Mouse (Mus musculus) embryonic facial prominence, embryonic 10.5 days (tissue): ENCODE measurements around the gene Prps1l1. TPM values are rescaled to one million over a fixed set of nuclear protein-coding genes. Genes with fewer than 3 reads are reported as not detected.

ENCODE experiments used
- DNase-seq: peaks from one replicate; pipeline ENCODE4 v3.0.0-alpha.2; 2017; ENCODE audit warnings: low spot score
- H3K27ac ChIP-seq: fragments of 300-500 bp; sonication (generic); replicated peaks from 2 replicates; pipeline ENCODE4 v1.5.1; 2016; ENCODE audit warnings: mild to moderate bottlenecking
- H3K27me3 ChIP-seq: fragments of 300-500 bp; sonication (generic); replicated peaks from 2 replicates; pipeline ENCODE4 v1.6.1; 2016; ENCODE audit warnings: low read depth, mild to moderate bottlenecking; ENCODE audit not compliant: poor library complexity, severe bottlenecking
- H3K36me3 ChIP-seq: fragments of 300-500 bp; sonication (generic); replicated peaks from 2 replicates; pipeline ENCODE4 v1.6.1; 2016; ENCODE audit warnings: mild to moderate bottlenecking, moderate library complexity
- H3K4me1 ChIP-seq: fragments of 300-500 bp; sonication (generic); 2 replicates; pipeline ENCODE4 v1.6.1; 2016
- H3K4me3 ChIP-seq: fragments of 300-500 bp; sonication (generic); 2 replicates; pipeline ENCODE4 v1.5.1; 2016; ENCODE audit warnings: mild to moderate bottlenecking, moderate library complexity
- H3K9me3 ChIP-seq: fragments of 300-500 bp; sonication (generic); 2 replicates; pipeline ENCODE4 v1.6.1; 2016; ENCODE audit warnings: mild to moderate bottlenecking
- WGBS: fragments of 180-500 bp; shearing (Covaris S2); methylation state at CpG from one replicate; pipeline ENCODE4 v1.1.7; 2016; 5-methylcytosine and 5-hydroxymethylcytosine counted together
- polyA plus RNA-seq: library from polyadenylated mRNA; unstranded; fragments of >200 nt; fragmentation: Nextera tagmentation; extraction: Ambion mirVana; gene quantifications from 2 replicates; pipeline ENCODE4 v1.2.1, GENCODE M21; 2016

Prps1l1 gene
- polyA plus RNA-seq, 1 experiment from 2014 or later: 0.11 TPM

DNA sequence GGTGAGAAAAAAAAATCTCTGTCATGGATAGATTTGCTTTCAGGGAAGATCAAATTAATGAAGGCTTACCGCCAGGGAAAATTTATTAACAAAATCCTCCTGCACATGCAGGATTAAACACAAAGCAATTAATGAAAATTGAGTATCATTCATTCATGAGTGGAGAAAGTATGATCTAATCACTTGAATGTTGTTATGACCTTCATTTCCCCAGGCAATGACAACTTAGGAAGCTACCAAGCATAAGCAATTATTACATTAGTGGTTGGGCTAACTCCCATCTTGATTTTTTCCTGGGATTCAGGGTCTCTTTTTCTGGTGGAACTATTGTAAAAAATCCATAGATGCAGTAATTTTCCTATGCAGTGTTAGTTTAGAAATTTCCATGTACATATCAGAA lies 23.3 kb downstream of the Prps1l1 start:
- 88% methylated on average over 1 of the region's 1 CpGs for WGBS
- no peak overlapping the region for H3K4me3 ChIP-seq
- H3K36me3 ChIP-seq: no peaks in the 10 kb centered on the region
- H3K9me3 ChIP-seq: no peaks in the 10 kb centered on the region
- no peak overlapping the region for H3K27ac ChIP-seq
- no peaks in the 10 kb centered on the region for H3K27me3 ChIP-seq
- H3K4me1 ChIP-seq: peaks cover 12% of the 10 kb centered on the region
- DNase-seq: no peak

GRCm38 (mm10) chr12:35008340-35009137 lies 24.0 kb downstream of the Prps1l1 start:
- Histone ChIP-seq H3K27me3 (no peaks in the 10 kb centered on the region), H3K36me3 (no peaks in the 10 kb centered on the region), H3K27ac (no peak overlapping the region), H3K9me3 (no peaks in the 10 kb centered on the region), H3K4me1 (peaks cover 12% of the 10 kb centered on the region), H3K4me3 (no peak overlapping the region)
- 71% methylated on average over 11 of the region's 11 CpGs for WGBS
- DNase-seq: peak; percentile 15

- H3K27ac ChIP-seq: no peak overlapping the region
- no peak for DNase-seq
- H3K36me3 ChIP-seq: no peaks in the 10 kb centered on the region
- 70% methylated on average over 1 of the region's 1 CpGs for WGBS
- H3K4me1 ChIP-seq: peaks cover 12% of the 10 kb centered on the region
- H3K4me3 ChIP-seq: no peak overlapping the region
- no peaks in the 10 kb centered on the region for H3K27me3 ChIP-seq
- H3K9me3 ChIP-seq: no peaks in the 10 kb centered on the region
Measured at GRCm38 (mm10) chr12:35011462-35011861, 26.9 kb downstream of the Prps1l1 start.

GRCm38 (mm10) chr12:35013950-35014349 lies 29.4 kb downstream of the Prps1l1 start:
- H3K36me3 ChIP-seq: no peaks in the 10 kb centered on the region
- no peaks in the 10 kb centered on the region for H3K9me3 ChIP-seq
- 64% methylated on average over 2 of the region's 2 CpGs for WGBS
- H3K4me3 ChIP-seq: no peak overlapping the region
- H3K27me3 ChIP-seq: no peaks in the 10 kb centered on the region
- H3K4me1 ChIP-seq: peaks cover 4% of the 10 kb centered on the region
- H3K27ac ChIP-seq: no peak overlapping the region
- no peak for DNase-seq

DNA sequence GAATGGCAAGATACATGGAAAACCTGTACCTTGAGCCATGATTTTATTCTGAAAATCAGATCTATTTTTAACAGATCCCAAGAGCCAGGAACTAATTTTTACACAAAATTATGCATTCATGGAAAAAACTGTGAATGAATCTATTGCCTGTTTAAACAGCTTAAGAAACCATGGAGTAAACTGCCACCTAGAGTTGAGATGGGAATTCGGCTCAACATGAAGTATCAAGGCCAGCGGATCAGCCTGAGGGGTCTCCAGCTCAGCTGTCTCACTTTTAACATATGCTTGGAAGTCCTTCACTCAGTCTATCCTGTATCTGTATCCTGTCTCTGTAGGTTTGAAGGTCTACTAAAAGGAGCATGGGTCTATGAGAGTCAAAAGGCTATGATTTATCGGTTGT lies 31.5 kb downstream of the Prps1l1 start:
- Histone ChIP-seq H3K27me3 (no peaks in the 10 kb centered on the region), H3K4me1 (peaks cover 4% of the 10 kb centered on the region), H3K9me3 (no peaks in the 10 kb centered on the region), H3K36me3 (no peaks in the 10 kb centered on the region), H3K27ac (no peak overlapping the region), H3K4me3 (no peak overlapping the region)
- peak; percentile 14 for DNase-seq
- 65% methylated on average over 3 of the region's 3 CpGs for WGBS

GRCm38 (mm10) chr12:35016481-35017250 lies 32.1 kb downstream of the Prps1l1 start:
- 88% methylated on average over 9 of the region's 9 CpGs for WGBS
- no peaks in the 10 kb centered on the region for H3K27me3 ChIP-seq
- H3K36me3 ChIP-seq: no peaks in the 10 kb centered on the region
- no peak overlapping the region for H3K27ac ChIP-seq
- H3K4me3 ChIP-seq: no peak overlapping the region
- no peaks in the 10 kb centered on the region for H3K9me3 ChIP-seq
- H3K4me1 ChIP-seq: peaks cover 2% of the 10 kb centered on the region
- no peak for DNase-seq

DNA sequence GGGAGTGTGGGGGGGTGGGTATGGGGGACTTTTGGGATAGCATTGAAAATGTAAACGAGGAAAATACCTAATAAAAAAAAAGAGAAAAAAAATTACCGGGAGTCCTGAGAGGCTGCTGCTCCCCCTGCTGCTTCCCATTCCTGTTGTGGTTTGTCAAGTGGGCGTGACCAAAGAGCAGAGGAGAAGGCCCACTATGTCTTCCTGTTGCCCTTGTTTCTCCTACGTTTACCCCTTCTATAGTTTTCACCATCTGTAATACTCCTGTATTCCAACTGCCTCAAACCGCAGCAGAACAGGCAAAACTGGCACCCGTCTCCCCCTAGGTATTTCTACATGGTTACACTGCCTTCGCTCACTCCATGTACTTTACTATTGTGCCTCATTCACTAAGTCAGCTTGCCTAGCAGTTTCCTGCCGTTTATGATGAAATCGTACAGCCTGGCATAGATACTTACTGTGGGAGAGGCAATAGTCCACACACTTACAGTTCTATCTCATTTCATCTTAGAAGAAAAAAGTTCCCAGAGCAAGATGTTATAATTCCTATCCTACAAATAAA lies 34.2 kb downstream of the Prps1l1 start:
- no peaks in the 10 kb centered on the region for H3K27me3 ChIP-seq
- WGBS: 84% methylated on average over 9 of the region's 9 CpGs

GRCm38 (mm10) chr12:35021285-35021684 lies 36.7 kb downstream of the Prps1l1 start:
- WGBS: 86% methylated on average over 9 of the region's 9 CpGs
- no peaks in the 10 kb centered on the region for H3K4me1 ChIP-seq
- DNase-seq: no peak
- no peaks in the 10 kb centered on the region for H3K9me3 ChIP-seq
- no peak overlapping the region for H3K27ac ChIP-seq
- H3K36me3 ChIP-seq: no peaks in the 10 kb centered on the region
- no peaks in the 10 kb centered on the region for H3K27me3 ChIP-seq
- H3K4me3 ChIP-seq: no peak overlapping the region

More for the DNA sequence above, 34.2 kb downstream of the Prps1l1 start:
- H3K4me3 ChIP-seq: no peak overlapping the region
- DNase-seq: no peak
- H3K27ac ChIP-seq: no peak overlapping the region
- H3K36me3 ChIP-seq: no peaks in the 10 kb centered on the region
- no peaks in the 10 kb centered on the region for H3K4me1 ChIP-seq
- no peaks in the 10 kb centered on the region for H3K9me3 ChIP-seq

DNA sequence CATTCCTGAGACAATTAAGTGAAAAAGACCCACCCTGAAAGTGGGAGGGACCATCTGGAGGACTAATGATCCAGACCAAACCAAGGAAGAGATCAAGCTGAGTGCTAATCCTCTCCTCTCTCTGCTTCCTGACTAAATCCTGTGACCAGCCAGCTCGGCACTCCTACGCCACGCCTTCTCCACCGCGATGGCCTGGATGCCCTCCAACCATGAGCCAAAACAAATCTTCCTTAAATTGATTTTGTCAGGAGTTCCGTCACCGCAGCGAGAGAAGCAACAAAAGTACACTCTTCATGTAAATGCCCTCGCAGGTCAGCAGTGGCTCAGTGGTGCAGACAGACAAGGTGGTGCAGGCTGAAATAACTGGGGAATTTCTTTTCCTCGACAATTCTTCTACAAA lies 37.5 kb downstream of the Prps1l1 start:
- Histone ChIP-seq H3K9me3 (no peaks in the 10 kb centered on the region), H3K27ac (no peak overlapping the region), H3K4me3 (no peak overlapping the region), H3K36me3 (no peaks in the 10 kb centered on the region), H3K27me3 (no peaks in the 10 kb centered on the region), H3K4me1 (no peaks in the 10 kb centered on the region)
- 51% methylated on average over 10 of the region's 10 CpGs for WGBS
- no peak for DNase-seq

- Histone ChIP-seq H3K27me3 (no peaks in the 10 kb centered on the region), H3K9me3 (no peaks in the 10 kb centered on the region), H3K4me3 (no peak overlapping the region), H3K27ac (no peak overlapping the region), H3K4me1 (no peaks in the 10 kb centered on the region), H3K36me3 (no peaks in the 10 kb centered on the region)
- no peak for DNase-seq
- 78% methylated on average over 4 of the region's 4 CpGs for WGBS
Measured at GRCm38 (mm10) chr12:35025916-35026432, 41.4 kb downstream of the Prps1l1 start.

DNA sequence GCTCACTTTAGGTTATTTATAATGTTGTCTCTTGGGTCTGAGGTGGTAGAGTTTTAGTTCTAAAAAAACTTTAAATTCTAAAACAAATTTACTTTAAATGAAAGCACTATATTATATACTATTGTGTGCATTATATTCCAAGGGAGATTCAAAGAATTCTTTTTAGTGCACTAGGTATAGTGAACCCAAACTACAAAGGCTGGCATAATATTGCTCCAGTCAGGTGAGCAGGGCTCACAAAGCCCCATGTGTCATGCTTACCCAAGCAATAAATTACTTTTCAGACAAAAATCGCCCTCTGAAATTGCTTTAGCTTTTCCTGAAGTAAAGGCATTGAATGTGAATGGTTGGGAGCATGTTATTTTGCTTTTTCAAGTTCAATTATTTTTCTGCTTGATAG lies 43.0 kb downstream of the Prps1l1 start:
- Histone ChIP-seq H3K9me3 (no peaks in the 10 kb centered on the region), H3K36me3 (no peaks in the 10 kb centered on the region), H3K27me3 (no peaks in the 10 kb centered on the region), H3K4me1 (no peaks in the 10 kb centered on the region), H3K4me3 (no peak overlapping the region), H3K27ac (no peak overlapping the region)
- WGBS: 75% methylated on average over 1 of the region's 1 CpGs
- no peak for DNase-seq
